Mouse (Mus musculus) kidney, adult 18-20 months (tissue): Measurements from ENCODE around the gene Lmntd1.
A peak's percentile ranks its signal among the peaks of the same experiment; 100 is the strongest.

Experiments used
- DNase-seq: peaks from one replicate; pipeline ENCODE4 v3.0.0; 2021

Gene Lmntd1

DNA sequence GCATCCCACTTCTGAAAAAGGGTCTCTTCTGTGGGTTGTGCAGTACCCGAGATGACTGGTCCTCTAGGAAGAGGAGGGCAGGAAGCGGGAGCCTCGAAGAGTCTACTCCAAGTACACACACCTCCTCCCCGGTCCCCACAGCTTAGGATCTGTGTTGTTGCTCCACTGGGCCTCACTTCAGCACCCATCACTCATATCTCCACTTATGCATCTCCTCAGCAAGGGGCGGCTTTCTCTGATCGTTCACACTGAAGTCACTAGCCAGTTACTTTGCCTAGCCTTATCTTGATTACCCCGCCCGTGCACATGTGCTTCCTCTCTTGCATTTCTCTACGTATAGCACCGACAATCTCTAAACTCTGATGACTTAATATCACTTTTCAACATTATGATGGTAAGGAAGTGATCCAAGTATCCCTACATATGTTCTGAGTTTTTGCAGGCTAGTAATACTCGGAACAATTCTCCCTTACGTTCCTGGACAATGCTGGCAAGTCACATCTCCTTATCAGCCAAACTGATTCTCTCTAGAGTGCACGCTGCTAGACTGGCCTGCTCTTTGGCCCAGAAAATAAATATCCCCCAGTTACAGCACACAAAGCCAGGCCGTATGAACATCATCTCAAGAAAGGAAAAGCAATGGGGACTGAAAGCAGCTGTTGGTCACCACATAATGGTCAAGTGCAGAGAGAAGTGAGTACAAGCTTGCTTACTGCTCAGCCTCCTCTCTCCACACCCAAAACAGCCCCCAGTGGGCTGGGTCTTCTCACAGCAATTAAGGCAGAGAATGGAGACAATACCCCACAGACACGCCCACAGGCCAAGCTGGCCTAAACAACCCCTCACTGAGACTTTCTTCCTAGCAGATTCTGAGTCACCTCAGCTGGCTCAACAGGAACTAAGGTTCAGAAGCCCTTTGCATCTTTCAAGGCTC lies 56.8 kb downstream of the Lmntd1 start:
- DNase-seq: no peak

DNA sequence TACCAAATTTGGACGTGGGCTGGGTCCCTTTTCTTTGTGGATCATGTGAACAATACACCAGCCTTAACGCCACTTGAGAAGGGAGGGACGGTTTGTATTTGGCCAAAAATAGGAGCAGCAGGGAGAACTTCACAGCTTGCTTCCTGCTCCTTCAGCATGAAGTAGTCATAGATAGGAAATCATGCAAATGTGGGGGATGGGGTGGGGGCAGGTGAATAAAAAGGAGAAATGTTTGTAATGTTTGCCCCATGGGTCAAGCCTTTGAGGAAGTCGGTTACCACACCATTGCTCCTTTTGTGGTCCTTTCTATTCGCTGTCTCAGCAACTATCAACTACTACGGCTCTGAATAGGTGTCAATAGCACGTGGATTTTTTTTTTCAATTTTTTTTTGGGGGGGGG lies 60.9 kb downstream of the Lmntd1 start:
- no peak for DNase-seq

DNA sequence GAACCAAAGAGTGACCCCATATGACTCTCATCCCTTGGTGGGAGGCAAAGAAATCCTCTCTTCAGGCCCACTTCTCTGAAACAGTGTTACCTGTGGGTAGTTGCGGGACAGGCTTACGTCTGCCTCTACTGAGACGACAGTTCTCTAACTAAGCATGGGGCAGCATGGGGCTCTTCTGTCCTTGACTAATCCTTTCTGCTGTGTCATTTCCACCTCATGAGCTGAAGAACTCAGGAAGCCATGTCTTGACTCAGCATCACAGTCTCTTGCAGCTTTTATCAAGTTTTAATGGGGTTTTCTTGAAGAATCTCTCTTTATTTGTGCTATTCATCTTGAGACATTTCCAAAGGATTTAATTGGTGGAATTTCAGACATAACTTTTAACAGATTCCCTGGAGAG lies 61.3 kb downstream of the Lmntd1 start:
- DNase-seq: no peak

DNA sequence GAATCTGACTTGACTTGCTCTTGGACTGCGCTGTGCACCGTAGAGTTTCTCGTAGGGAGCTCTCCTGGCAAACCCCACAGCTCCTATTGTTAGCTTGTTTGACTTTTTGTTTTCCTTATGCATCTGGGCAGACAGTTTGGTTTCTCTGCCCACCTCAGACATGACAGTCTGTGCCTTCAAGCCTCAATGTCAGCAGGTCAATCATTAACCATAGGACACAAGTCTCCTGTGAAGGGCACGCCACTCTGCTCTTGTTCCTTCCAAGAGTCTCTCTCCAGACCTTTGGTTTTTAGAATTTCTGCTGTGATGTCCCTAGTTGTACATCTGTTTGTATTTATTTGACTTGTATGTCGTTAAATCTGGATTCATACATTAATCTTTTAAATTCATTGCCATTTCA lies 63.1 kb downstream of the Lmntd1 start:
- DNase-seq: peak; percentile 17

DNA sequence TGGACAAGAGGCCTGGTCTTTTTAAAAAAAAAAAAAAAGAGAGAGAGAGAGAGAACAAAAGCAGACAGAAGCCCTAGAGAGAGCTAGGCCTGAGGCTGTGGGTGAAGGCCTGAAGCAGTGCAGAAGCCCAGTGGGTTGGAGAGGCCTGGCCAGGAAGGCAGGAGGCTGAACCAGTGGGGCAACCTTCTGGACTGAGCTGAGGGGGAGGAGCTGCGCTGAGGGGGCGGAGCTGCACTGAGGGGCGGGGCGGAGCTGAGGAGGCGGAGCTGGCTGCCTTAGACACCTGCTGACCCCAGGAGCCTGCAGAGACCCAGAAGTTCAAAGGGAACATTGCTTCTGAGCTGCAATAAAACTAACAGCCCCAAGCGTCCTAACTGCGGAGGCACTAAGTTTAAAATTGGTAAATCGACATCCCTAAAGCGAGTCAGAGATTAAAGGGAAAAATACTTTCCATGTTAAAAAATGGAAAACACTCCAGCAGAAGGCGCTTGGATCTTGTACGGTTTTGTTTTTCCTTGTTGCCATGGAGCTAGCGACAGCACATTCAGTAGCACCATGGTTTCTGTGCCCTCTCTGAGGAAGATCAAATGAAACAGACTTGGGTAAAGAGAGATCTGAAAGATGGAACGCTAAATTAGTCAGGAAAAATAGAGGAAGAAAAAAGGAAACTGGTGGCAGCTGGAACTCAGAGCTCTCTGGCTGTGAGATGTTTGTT lies 68.0 kb downstream of the Lmntd1 start:
- peak; percentile 22 for DNase-seq

DNA sequence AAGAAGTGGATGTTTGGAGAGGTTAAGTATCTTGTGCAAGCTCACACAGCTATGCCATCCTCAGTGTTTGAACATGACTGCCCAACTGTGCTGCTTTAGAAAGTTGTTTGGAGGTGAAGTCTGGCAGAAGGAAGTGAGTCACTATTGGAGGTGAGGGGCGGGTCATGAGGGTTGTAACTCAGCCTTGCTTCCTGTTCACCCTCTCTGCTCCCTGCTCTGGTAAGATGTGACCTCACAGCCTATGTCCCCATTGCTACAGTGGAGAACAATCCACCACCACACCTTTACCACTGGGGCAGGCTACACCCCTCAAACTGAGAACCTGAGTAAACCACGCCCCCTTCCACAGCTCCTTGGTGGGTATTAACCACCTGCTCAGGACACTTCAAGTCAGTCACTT lies 69.3 kb downstream of the Lmntd1 start:
- no peak for DNase-seq

DNA sequence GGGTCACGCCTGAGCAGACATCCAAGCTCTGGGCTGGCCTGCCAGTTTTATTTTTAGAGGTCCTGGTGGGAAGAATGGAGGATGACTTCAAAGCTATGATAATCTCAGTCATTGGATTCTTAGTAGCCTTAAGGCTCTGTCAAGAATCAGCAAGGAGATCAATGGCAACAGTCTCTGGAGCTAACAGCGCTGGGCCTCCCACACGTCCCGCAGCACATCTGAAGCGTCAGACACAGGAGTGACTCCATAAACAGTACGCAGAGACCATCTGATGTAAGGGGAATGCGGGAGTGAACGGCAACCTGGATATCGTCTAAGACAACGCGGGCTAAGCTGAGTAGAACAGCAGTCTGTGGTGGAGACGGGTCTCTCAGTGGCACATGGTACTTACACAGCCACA lies 69.8 kb downstream of the Lmntd1 start:
- DNase-seq: no peak

DNA sequence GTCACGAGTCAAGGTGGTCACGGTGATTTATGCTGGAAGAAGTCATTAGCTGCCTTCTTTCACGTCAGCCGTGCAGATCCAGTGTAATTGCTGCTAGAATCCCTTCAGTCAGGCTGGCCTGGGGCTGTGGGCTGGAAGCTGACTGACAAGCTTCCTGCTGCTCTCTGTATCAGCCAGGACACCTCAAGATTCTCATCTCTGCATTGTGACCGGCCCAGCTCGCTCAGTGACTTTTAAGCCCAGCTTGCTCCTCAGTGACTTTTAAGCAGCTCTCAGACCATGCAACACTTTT lies 74.6 kb downstream of the Lmntd1 start:
- no peak for DNase-seq

DNA sequence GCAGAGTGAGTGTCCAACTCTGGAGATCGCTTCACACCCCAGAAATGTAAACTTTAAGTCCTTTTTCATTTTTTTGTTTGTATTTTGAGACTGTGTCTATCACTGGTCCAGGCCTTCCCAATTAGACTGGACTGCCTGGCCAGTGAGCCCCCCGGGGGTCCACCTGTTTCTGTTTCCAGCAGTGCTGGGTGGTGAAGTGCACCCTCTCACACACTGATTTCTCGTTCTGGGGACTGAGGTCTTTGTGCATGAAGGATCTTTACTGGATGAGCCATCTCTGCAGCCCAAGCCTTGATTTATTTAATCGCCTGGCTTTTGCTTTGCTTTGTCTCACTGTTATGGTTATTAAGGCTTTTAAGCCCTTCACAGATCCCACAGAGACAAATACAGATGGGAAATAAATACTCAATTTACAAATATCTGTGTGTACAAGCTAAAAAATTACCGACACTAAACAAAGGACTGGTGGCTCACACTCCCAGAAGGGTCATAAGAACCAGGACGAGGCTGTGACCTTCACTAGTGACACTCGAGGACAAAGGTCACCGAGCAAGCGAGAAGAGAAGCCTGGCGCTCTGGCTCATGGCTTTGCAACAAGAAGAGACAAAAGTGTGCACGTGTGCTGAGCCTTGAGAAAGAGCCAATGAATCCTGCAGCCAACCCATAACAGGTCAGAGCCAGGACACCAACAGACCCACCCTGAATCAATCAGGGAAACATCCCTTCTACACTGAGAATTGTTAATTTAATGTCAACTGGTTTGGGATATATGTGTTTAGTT lies 75.1 kb downstream of the Lmntd1 start:
- DNase-seq: no peak

DNA sequence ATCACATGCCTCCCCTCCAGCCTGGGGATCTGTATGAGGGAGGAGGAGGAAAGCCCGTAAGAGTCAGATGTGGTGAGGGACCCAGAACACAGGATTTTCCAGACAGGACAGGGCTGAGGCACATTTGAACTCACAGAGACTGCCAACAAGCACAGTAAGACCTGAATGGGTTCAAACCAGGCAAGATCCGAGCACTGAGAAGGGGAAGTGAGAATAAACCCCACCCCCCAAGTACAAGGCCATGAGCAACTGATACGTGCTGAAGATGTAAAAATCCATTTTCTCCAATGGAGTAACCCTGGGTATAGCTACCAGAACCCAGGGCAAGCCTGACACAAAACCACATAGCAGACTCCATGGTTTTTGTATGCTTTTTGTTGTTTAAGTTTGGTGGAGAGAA lies 83.7 kb downstream of the Lmntd1 start:
- DNase-seq: no peak

DNA sequence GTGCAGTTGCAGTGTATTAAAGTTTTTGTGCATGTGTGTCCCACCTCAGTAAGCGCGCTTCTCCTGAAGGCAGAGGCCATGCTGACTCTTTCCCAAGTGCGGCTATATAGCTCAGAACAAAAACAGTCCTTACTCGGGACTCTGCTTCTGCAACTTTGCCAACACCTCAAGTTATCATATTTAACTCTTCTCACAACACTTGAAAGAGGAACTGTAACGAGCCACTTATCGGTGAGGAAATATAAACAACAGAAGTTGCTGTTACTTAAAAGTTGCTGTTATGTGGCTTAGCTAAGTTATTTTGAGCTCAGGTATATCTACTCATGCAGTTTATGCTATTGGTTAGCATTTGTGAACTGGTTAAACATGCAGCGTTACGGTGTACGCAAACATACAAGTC lies 90.8 kb downstream of the Lmntd1 start:
- no peak for DNase-seq

DNA sequence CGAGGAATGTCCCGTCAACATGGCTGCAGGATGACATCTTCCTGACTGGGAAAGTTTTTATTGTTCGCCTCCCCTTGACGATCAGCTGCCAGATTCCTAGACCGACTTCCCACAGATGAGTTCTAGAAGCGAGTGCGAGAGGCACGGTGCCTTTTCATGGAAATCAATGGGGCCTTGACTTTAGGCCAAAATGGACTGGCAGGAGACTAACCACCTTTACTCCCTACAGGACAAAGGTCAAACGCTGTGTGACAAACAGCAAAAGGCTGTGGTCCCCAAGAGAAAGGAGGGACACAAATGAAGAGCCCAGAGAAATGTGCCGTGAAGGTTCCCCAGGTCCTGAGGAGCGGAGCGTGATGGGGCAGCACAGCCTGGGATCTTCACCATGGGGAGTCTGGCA lies 91.5 kb downstream of the Lmntd1 start:
- no peak for DNase-seq

DNA sequence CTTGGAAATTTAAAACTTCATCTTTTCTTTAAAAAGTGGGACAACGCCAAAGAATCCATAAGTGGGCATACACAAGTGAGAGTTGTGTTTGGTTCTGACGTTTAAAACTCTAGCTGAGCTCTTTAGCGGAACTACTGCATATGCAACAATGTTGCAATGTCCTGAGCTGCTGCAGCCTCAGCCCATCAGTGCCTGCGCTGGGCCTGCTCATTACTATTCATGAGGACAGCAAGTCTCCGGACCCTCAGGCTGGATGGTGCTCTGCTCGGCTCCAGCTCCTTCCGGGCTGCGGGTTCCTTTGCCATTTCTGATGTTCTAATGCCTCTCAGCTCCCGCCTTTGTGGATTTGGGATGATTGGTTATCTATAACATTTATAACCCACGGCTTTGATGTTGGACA lies 97.1 kb downstream of the Lmntd1 start:
- DNase-seq: no peak

DNA sequence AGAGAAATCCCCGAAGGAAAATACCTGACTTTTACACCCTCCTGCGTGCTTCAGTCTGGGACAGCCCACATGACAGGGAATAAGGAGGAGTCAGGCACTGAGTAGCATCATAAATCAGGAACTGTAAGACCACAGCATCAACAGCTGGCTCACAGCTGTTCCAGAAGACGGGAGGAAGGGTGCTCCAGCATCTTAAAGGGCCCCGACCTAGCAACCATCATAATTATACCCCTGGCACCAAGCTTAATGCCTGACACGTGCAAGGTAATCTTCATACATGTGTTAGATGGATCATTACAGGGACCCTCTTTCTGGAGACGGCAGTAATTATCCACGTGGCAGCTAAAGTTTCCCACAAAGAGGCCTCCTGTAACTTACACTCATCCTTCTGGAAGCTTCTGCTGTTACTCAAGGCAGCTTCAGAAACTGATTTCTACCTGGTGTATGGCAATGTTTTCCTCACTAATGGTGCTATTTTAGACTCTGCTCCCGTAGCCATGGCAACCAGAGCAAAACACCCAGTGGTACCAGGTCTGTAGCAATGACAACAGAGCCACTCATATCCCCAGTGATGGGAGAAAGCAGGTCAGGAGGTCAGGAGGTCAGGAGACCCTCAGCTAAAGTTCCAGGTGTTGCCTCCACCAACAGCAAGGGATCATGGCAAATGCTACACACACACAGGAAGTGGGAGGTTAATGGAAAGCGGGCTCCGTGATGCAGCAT lies 98.1 kb downstream of the Lmntd1 start:
- DNase-seq: no peak

DNA sequence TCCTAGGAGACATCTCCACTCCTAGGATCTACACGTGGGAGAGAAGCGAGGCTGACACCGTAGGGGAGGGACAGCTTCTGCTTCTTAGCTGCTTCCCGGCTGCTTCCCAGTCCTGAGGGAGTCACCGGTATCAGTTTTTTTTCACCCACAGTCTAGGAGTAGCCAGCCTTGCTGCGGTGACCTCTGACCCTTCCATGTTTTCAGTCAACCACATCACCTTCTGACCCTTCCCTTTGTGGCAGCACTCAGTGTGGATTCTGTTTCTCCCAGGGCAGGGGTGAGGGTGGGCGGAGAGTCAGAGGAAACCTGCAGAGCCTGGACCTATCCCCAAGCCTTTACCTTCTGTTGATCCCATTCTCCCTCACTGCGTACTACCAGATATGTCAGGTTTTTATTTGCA lies 102.9 kb downstream of the Lmntd1 start:
- DNase-seq: no peak

DNA sequence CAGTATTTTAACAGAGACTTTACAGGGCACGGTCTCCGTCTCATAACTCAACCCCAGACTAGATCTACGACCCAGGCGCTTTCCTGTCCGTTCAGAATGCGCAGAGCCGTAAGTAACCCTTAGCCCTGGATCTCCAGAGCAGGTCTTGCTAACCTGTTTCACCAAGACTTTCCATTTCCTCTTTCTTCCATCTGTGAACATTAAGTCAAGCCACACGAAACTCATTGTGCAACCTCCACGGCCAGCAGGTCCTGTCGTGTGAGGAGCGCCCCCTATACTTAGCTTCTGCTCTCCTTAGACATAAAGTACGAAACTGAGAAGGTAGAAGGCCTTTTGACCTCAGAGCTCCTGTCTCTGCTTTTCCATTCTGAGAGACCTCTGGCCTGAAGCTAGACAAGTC lies 105.3 kb downstream of the Lmntd1 start:
- no peak for DNase-seq

DNA sequence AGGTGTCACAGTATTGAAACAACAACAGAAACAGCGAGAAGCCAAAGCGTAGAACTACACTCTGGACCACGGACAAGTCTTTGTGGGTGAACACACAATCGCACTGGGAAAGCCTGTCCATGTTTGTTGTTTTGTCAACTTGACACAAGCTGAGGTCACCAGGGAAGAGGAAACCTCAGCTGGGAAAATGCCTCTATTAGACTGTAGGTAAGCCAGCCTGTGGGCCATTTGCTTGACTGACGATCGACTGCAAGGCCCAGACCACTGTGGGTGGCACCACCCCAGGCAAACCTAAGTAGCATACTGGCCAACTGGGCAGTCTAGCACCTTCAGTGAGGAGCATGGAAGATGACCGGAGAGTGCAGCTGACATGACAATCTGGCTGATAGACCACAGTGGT lies 112.4 kb downstream of the Lmntd1 start:
- no peak for DNase-seq

DNA sequence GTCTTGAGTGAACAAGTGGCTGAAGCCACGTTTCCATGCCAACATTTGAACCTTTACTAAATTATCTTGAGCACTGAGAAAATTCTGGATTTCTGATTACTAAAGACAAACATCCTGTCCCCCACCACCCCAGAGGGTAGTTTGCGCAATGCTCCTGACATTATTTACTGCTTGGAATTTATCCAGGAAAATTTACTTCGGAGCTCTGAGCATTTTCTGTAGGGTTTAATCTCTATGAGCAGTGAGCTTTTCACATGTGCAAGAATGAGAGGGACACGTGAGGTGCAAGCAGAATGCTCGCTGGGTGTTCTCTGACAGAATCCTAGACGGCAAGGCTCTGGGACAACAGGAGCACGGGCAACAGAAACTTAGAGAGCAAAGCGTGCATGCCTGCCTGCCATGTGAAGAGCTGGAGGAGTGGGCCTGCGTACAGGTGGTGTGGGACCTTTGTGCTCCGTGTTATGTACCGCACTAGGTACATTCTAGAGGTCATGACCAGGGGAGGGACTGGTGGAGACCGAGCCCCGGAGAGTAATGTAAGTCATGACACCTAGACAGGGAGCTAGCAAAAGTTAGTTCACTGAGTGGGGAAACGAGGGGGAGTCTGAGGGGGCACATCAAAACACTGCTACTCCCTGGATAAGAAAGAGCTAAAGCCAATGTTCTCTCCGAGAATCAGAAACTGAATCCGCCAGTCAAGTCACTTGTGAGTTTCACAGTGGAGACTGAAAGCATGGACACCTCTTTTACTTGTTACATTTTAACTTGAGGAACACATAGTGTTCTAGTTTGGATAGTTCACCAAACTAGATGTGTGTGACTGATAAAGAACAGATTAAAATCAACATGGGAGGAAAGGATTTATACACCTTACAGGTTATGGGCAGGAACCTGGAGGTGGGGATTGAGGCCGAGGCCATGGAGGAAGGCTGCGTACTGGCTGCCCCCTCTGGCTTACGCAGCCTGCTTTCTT lies 114.3 kb downstream of the Lmntd1 start:
- DNase-seq: peak; percentile 52

DNA sequence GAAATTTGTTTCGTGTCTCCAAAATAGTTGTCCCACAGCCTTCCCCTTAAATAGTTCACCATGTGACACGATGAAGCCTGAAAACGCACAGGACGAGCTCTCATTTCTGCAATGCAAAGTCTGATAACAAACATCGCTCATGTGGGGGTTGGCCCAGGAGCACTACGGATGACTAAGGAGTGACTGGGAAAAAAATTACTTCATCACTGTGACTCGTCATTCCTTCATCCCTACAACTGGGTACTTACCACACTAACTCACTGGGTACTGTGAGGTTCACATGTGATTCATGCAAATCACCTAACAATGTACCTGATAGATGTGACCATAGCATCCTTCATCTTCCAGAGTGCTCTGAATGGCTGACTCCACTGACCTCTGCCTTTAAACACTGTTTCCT lies 118.4 kb downstream of the Lmntd1 start:
- DNase-seq: no peak

DNA sequence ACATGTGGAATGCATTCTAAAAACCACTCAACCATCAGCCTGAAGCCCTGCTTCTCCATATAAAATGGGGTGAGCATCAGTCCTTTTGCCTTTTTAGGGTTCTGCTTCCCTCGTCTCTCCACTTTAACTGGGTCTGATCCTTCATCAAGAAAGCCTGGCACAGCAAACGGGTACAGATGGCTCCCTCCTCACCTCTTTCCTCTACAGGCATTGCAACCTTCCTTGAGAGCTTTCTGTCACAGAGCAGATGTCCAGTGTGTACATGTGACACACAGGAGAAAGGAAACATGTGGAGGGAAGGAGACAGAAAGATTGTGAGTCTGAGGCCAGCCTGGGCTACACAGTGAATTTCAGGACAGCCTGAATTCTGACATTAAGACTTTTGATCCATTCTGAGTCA lies 125.9 kb downstream of the Lmntd1 start:
- no peak for DNase-seq

DNA sequence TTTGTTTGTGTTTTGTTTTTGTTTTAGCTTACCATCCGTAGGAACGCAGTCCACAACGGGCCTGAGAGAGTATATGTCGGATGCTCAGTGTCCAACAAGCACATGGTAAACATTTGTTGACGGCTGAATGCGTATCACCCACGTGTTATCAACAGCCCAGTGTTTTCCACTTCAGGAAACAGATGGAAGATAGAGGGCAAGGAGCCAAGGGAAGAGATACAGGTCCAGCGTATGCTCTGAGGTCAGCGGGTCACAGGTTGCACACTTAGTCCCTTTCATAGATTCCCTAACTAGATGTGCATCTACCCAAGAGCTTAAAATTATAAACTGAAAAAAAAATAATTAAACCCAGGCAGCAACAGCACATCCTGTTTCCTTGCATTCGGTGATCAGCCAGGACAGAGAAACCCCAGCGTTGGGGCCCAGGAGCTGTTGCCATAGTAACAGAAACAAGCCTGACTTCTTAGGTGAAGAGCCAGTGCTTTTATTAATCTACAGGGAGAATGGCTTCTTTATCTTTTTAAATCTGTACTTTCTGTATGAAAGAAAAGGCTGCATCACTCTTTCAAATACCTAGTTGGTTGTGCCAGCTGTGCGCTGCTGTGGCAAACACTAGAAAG lies 128.0 kb downstream of the Lmntd1 start:
- no peak for DNase-seq

DNA sequence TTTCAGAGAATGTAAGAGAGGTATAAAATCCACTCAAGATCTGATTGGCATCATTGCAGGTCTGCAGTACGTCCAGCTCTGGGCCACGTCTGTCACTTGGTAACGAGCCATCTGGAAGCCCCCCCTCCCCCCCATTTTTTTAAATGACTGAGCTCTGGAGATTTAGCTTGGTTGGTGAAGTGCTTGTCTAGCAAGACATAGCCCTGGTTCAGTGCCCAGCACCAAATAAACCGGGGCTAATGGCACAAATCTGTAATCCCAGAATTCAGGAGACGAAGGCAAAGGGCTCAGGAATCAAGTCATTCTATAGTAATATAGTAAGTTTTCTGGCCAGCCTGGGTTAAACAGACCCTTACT lies 130.8 kb downstream of the Lmntd1 start:
- DNase-seq: no peak
